In the genomic region with DNA sequence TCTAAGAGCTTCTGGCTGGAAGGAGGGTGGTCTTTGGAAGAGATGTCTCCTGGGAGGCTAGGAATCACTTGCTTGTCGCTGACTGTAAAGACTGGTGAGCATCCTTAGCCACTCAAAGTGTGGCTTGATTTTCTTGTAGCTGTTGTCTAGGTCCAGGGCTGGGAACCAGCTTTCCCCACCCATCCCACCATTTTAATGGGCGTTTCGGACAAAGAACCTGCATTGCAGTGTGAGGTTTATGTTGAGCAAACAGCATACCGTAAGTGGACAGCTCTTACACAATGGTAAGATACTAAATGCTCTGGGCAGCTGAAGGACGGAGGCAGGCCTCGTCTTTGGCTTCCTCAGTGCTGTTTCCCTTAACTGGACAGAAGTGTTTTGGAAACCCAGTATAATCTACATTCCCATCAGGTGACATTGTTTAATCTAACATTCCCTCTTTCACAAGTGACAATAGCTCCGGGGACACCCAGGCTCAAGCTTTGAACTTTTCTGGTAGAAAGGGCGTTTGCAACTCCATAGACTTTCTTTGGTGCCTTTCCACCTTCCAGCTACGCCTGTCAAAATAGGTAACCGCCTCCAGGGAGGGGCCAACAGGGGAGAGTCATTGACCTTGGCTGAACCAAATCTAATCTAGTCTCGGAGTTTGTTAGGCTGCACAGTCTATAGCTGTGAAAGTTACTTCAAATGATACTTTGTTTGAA, we compare ENCODE assay signal across 8 mouse cellular contexts. TPM values are rescaled to one million over a fixed set of nuclear protein-coding genes. Genes with fewer than 3 reads are reported as not detected.
DNase-seq lines count a peak whose midpoint lies in the region; ATAC-seq and TF ChIP-seq lines count a peak whose summit lies in the region.

No protein-coding gene starts in this region.

- 0 out of 2 replicates have a peak overlapping the region, but pooled peaks have one; percentile 23 for H3K9ac ChIP-seq in heart, embryonic 12.5 days
- no peak overlapping the region for H3K9ac ChIP-seq in kidney, postnatal 0 days (ENCODE audit: low read depth, low read length)

- ATAC-seq in cerebellum, adult (ENCODE audit: insufficient number of reproducible peaks, low FRiP score, low TSS enrichment) = no peak
- ATAC-seq in common myeloid progenitor, adult 5-6 weeks (replicated peaks; ENCODE audit: low read depth, poor library complexity, severe bottlenecking) = 0 out of 2 replicates have a peak, but pooled peaks have one; percentile 9
- no peak for ATAC-seq in heart, embryonic 12.5 days (ENCODE audit: insufficient number of reproducible peaks, low FRiP score)
- no peak for ATAC-seq in kidney, postnatal 0 days (replicated peaks; ENCODE audit: low FRiP score, low read depth)

- H3K27me3 ChIP-seq in heart, embryonic 12.5 days (replicated peaks) = no peaks in the 10 kb centered on the region
- no peaks in the 10 kb centered on the region for H3K27me3 ChIP-seq in kidney, postnatal 0 days (ENCODE audit: insufficient read depth, low read length)

- H3K4me3 ChIP-seq in heart, embryonic 12.5 days = peak overlapping the region; percentile 93
- peak overlapping the region; percentile 86; the same call in 1 of the 2 replicates for H3K4me3 ChIP-seq in kidney, postnatal 0 days (replicated peaks; ENCODE audit: low read depth, low read length)

- peak overlapping the region; percentile 96 for H3K27ac ChIP-seq in heart, embryonic 12.5 days (ENCODE audit: poor library complexity, severe bottlenecking)
- H3K27ac ChIP-seq in kidney, postnatal 0 days = no peak overlapping the region; the same call in 1 of the 2 replicates

- peak overlapping the region; percentile 85 for H3K4me2 ChIP-seq in heart, embryonic 12.5 days
- H3K4me2 ChIP-seq in kidney, postnatal 0 days (ENCODE audit: low read length) = peak overlapping the region; percentile 90

- DNase-seq in cerebellum, postnatal 10 days = peak; percentile 29 to 44
- peak; percentile 47 for DNase-seq in kidney, postnatal 0 days (ENCODE audit: low spot score)
- DNase-seq in lung, postnatal 4 days = peak; percentile 46 to 53
- DNase-seq in thymus, postnatal 36 days = peak; percentile 31
- no peak for DNase-seq in left cerebral cortex, postnatal 36 days (ENCODE audit: low spot score in 2 of 2)

- 0 out of 2 replicates have a peak, but pooled peaks cover 3% of the 10 kb centered on the region for H3K36me3 ChIP-seq in heart, embryonic 12.5 days
- H3K36me3 ChIP-seq in kidney, postnatal 0 days (ENCODE audit: insufficient read depth, low read length) = no peaks in the 10 kb centered on the region

- WGBS in heart, embryonic 12.5 days = 20% methylated on average over 11 of the region's 11 CpGs
- 38% methylated on average over 11 of the region's 11 CpGs for WGBS in kidney, postnatal 0 days

- no peak for TF ChIP-seq CTCF in kidney, postnatal 0 days (IDR thresholded peaks at IDR 0.05; ENCODE audit: low read depth)

- intact Hi-C loops in left cerebral cortex, postnatal 36 days (cut with DNase I) = loop anchor here (5.0 to 10.0 kb wide), 9 partner anchors 73 to 1417 kb away; no protein-coding TSS in a partner anchor

- peaks cover 21% of the 10 kb centered on the region for H3K4me1 ChIP-seq in heart, embryonic 12.5 days (replicated peaks)
- H3K4me1 ChIP-seq in kidney, postnatal 0 days (replicated peaks; ENCODE audit: insufficient read depth, low read length) = peaks cover 6% of the 10 kb centered on the region; the same call in 1 of the 2 replicates

- H3K9me3 ChIP-seq in heart, embryonic 12.5 days (replicated peaks) = no peaks in the 10 kb centered on the region
- no peaks in the 10 kb centered on the region for H3K9me3 ChIP-seq in kidney, postnatal 0 days (replicated peaks; ENCODE audit: low read length)

RNA-seq across cellular contexts. Expression of a gene that starts 1.7 kb away (rescaled TPM):
- 106 and 133 TPM in 2 replicates for total RNA-seq in common myeloid progenitor, adult 5-6 weeks (2017)
- 16.9 and 22.8 TPM in 2 replicates for polyA plus RNA-seq in heart, embryonic 12.5 days (2016; fragmentation: Nextera tagmentation; extraction: Ambion mirVana)
- 10.7 and 12.2 TPM in 2 replicates for polyA plus RNA-seq in kidney, postnatal 0 days (2015; fragmentation: Nextera tagmentation; extraction: Ambion mirVana)
- total RNA-seq in left cerebral cortex, postnatal 36 days (2021) = 100 to 1,000 TPM; 133 to 136 TPM

Comparison
In these comparisons a context has a peak if more than half of its experiments do, and no peak if none do; other contexts are left out.
1. DNase-seq: peak in cerebellum, postnatal 10 days (2 of 2), kidney, postnatal 0 days (single experiment), lung, postnatal 4 days (2 of 2) and thymus, postnatal 36 days (2 of 2); none in left cerebral cortex, postnatal 36 days (0 of 2).